Comparison of ENCODE assay signal across 10 mouse cellular contexts in genomic region chr8:126797571-126798334, GRCm38 (mm10).
DNase-seq lines count a peak whose midpoint lies in the region; ATAC-seq and TF ChIP-seq lines count a peak whose summit lies in the region.
"Had no signal": no experiment of that assay in that cellular context is flagged by ENCODE, and none has a peak within 500 bp of the region (broad histone marks: within the 10 kb centered on the region; RNA-seq: fewer than 3 reads in every experiment).

No protein-coding gene starts in this region.

- no peak for TF ChIP-seq POLR2A in bone marrow, adult 2 months (IDR thresholded peaks at IDR 0.05; ENCODE audit: borderline replicate concordance, control insufficient read depth, low read depth, low read length)

- H3K27ac ChIP-seq in bone marrow, adult 2 months (ENCODE audit: control insufficient read depth, insufficient read depth, low read depth, low read length, poor library complexity) = peak overlapping the region; percentile 4
- H3K27ac ChIP-seq: liver, embryonic 13.5 days; neural tube, embryonic 12.5 days had no signal

- peaks cover 16% of the 10 kb centered on the region for H3K4me1 ChIP-seq in bone marrow, adult 2 months (ENCODE audit: control insufficient read depth, insufficient read depth, low read length)
- H3K4me1 ChIP-seq: neural tube, embryonic 12.5 days had no signal

- WGBS in bone marrow, adult 2 months = 79% methylated on average over 9 of the region's 9 CpGs

- peak; percentile 82 for ATAC-seq in megakaryocyte, adult 5-6 weeks (ENCODE audit: poor library complexity, severe bottlenecking)

- intact Hi-C loops in heart, postnatal 25 days (cut with DNase I) = no loop called here

- no peak overlapping the region for H3K4me3 ChIP-seq in bone marrow, adult 2 months (replicated peaks; ENCODE audit: control insufficient read depth, low read depth, low read length)
- H3K4me3 ChIP-seq: liver, embryonic 13.5 days; neural tube, embryonic 12.5 days had no signal

- no peak for TF ChIP-seq CTCF in bone marrow, adult 2 months (IDR thresholded peaks at IDR 0.05; ENCODE audit: control insufficient read depth, insufficient read depth, low read length)

- peak; percentile 44 for DNase-seq in kidney, adult 18-20 months
- DNase-seq in kidney, adult 9 months = no peak
- DNase-seq in heart, postnatal 25 days (ENCODE audit: low spot score) = peak; percentile 47
- DNase-seq in layer of hippocampus, postnatal 36 days = no peak
- DNase-seq in ovary, postnatal 14 days (ENCODE audit: low spot score) = no peak
- no peak for DNase-seq in cerebellum, adult 9-11 months
- DNase-seq: liver, embryonic 13.5 days had no signal

Comparison
In these comparisons a context has a peak if more than half of its experiments do, and no peak if none do; other contexts are left out.
1. DNase-seq: peak in kidney, adult 18-20 months (single experiment) and heart, postnatal 25 days (single experiment); none in kidney, adult 9 months (single experiment), layer of hippocampus, postnatal 36 days (0 of 2), ovary, postnatal 14 days (single experiment) and cerebellum, adult 9-11 months (single experiment).